Comparison of ENCODE assay signal across 8 mouse cellular contexts in genomic region chr2:30545706-30546105, GRCm38 (mm10). TPM values are rescaled to one million over a fixed set of nuclear protein-coding genes. Genes with fewer than 3 reads are reported as not detected.
DNase-seq lines count a peak whose midpoint lies in the region; ATAC-seq lines count a peak whose summit lies in the region.

No protein-coding gene starts in this region.

- intact Hi-C loops in left cerebral cortex, postnatal 10 days (cut with DNase I), result loop anchor here (5.0 kb wide), 1 partner anchor 73 kb away; the partner anchor contains the start of gene Ier5l

- H3K27me3 ChIP-seq in kidney, embryonic 15.5 days, result no peaks in the 10 kb centered on the region
- H3K27me3 ChIP-seq in embryonic facial prominence, embryonic 13.5 days, result no peaks in the 10 kb centered on the region
- H3K27me3 ChIP-seq in intestine, embryonic 14.5 days (replicated peaks; ENCODE audit: control insufficient read depth, insufficient read depth, low read length), result no peaks in the 10 kb centered on the region

- H3K4me3 ChIP-seq in kidney, embryonic 15.5 days (replicated peaks), result peak overlapping the region; percentile 35; the same call in 1 of the 2 replicates
- H3K4me3 ChIP-seq in embryonic facial prominence, embryonic 13.5 days, result peak overlapping the region; percentile 34
- no peak overlapping the region; the same call in 1 of the 2 replicates for H3K4me3 ChIP-seq in intestine, embryonic 14.5 days (ENCODE audit: low read depth, low read length)

- no peak for DNase-seq in kidney, postnatal 14 days
- peak; percentile 65 for DNase-seq in intestine, embryonic 14.5 days (ENCODE audit: low spot score)
- peak; percentile 45 for DNase-seq in neural tube, embryonic 10.5 days (ENCODE audit: extremely low spot score, low spot score)
- no peak for DNase-seq in left cerebral cortex, postnatal 10 days (ENCODE audit: extremely low spot score in 1 of 2, low spot score in 2 of 2)
- no peak for DNase-seq in adrenal gland, postnatal 10 days
- DNase-seq in frontal cortex, postnatal 10 days (ENCODE audit: low spot score in 2 of 2), result no peak

- H3K4me2 ChIP-seq in kidney, embryonic 15.5 days, result peak overlapping the region; percentile 65
- H3K4me2 ChIP-seq in embryonic facial prominence, embryonic 13.5 days, result peak overlapping the region; percentile 66
- peak overlapping the region; percentile 60 for H3K4me2 ChIP-seq in intestine, embryonic 14.5 days (ENCODE audit: low read length)

- 35% methylated on average over 7 of the region's 7 CpGs for WGBS in kidney, embryonic 15.5 days
- WGBS in embryonic facial prominence, embryonic 13.5 days, result 29% methylated on average over 7 of the region's 7 CpGs
- WGBS in intestine, embryonic 14.5 days, result 36% methylated on average over 7 of the region's 7 CpGs

- peak overlapping the region; percentile 54 for H3K27ac ChIP-seq in kidney, embryonic 15.5 days
- H3K27ac ChIP-seq in embryonic facial prominence, embryonic 13.5 days, result peak overlapping the region; percentile 57
- no peak overlapping the region for H3K27ac ChIP-seq in intestine, embryonic 14.5 days (ENCODE audit: low read depth)

- no peak for ATAC-seq in kidney, embryonic 15.5 days (replicated peaks; ENCODE audit: low FRiP score)
- no peak for ATAC-seq in embryonic facial prominence, embryonic 13.5 days (ENCODE audit: insufficient number of reproducible peaks, insufficient read depth, low FRiP score, low TSS enrichment, low read depth)
- no peak for ATAC-seq in intestine, embryonic 14.5 days (replicated peaks; ENCODE audit: low FRiP score, low TSS enrichment, low read depth)

- H3K9me3 ChIP-seq in kidney, embryonic 15.5 days (replicated peaks), result no peaks in the 10 kb centered on the region
- H3K9me3 ChIP-seq in embryonic facial prominence, embryonic 13.5 days, result no peaks in the 10 kb centered on the region
- H3K9me3 ChIP-seq in intestine, embryonic 14.5 days (ENCODE audit: control insufficient read depth, low read length), result no peaks in the 10 kb centered on the region

- H3K9ac ChIP-seq in kidney, embryonic 15.5 days, result 0 out of 2 replicates have a peak overlapping the region, but pooled peaks have one; percentile 4
- H3K9ac ChIP-seq in embryonic facial prominence, embryonic 13.5 days, result peak overlapping the region; percentile 51; the same call in 1 of the 2 replicates
- no peak overlapping the region for H3K9ac ChIP-seq in intestine, embryonic 14.5 days (ENCODE audit: low read length)

- H3K36me3 ChIP-seq in kidney, embryonic 15.5 days, result no peaks in the 10 kb centered on the region
- H3K36me3 ChIP-seq in embryonic facial prominence, embryonic 13.5 days, result no peaks in the 10 kb centered on the region
- H3K36me3 ChIP-seq in intestine, embryonic 14.5 days (ENCODE audit: control insufficient read depth, insufficient read depth, low read length), result no peaks in the 10 kb centered on the region

- H3K4me1 ChIP-seq in kidney, embryonic 15.5 days, result peaks cover 39% of the 10 kb centered on the region
- peaks cover 35% of the 10 kb centered on the region for H3K4me1 ChIP-seq in embryonic facial prominence, embryonic 13.5 days
- H3K4me1 ChIP-seq in intestine, embryonic 14.5 days (replicated peaks; ENCODE audit: control insufficient read depth, insufficient read depth, low read length), result peaks cover 31% of the 10 kb centered on the region

RNA-seq across cellular contexts. Expression of gene Cstad, which starts 49.1 kb away (rescaled TPM):
- 1.2 and 1.8 TPM in 2 replicates for polyA plus RNA-seq in kidney, embryonic 15.5 days (2015; fragmentation: Nextera tagmentation; extraction: Ambion mirVana)
- polyA plus RNA-seq in embryonic facial prominence, embryonic 13.5 days (2015; fragmentation: Nextera tagmentation; extraction: Ambion mirVana), result 1.9 and 2.0 TPM in 2 replicates
- polyA plus RNA-seq in intestine, embryonic 14.5 days (2014; fragmentation: Nextera tagmentation; extraction: Ambion mirVana), result 0.99 and 1.1 TPM in 2 replicates
- 1 to 10 TPM; 3.1 to 4.8 TPM for total RNA-seq in left cerebral cortex, postnatal 10 days (2021)
- 1 to 10 TPM; 1.7 to 3.7 TPM for total RNA-seq in adrenal gland, postnatal 10 days (2021)

Comparison
In these comparisons a context has a peak if more than half of its experiments do, and no peak if none do; other contexts are left out.
1. DNase-seq: peak in intestine, embryonic 14.5 days (single experiment) and neural tube, embryonic 10.5 days (single experiment); none in kidney, postnatal 14 days (single experiment), left cerebral cortex, postnatal 10 days (0 of 2), adrenal gland, postnatal 10 days (single experiment) and frontal cortex, postnatal 10 days (0 of 2).
2. Peak in every context shown above with its lines, with median percentiles within 50 percentile points of each other: H3K4me2 ChIP-seq.